Mouse (Mus musculus) cerebellum, adult 2 months (tissue): ENCODE data around the gene Usp2. TPM values are rescaled to one million over a fixed set of nuclear protein-coding genes. Genes with fewer than 3 reads are reported as not detected.

Experiments
- DNase-seq, 2 experiments: peaks; one replicate each; pipeline ENCODE4 v3.0.0; 2021
- H3K27ac ChIP-seq: fragments of 200-500 bp; 2 replicates; pipeline ENCODE4 v1.5.1; 2012; ENCODE audit warnings: low read length, control low read depth, inconsistent platforms; ENCODE audit not compliant: insufficient read depth
- H3K27me3 ChIP-seq: fragments of 200-500 bp; 2 replicates; pipeline ENCODE4 v1.6.1; 2012; ENCODE audit warnings: inconsistent platforms, mild to moderate bottlenecking, low read length, moderate library complexity; ENCODE audit not compliant: control insufficient read depth, insufficient read depth
- H3K4me1 ChIP-seq: fragments of 200-500 bp; 2 replicates; pipeline ENCODE4 v1.6.1; 2011; ENCODE audit warnings: low read length; ENCODE audit not compliant: control insufficient read depth, insufficient read depth
- H3K4me3 ChIP-seq: fragments of 200-500 bp; replicated peaks from 2 replicates; pipeline ENCODE3; 2011; ENCODE audit warnings: mild to moderate bottlenecking, low read depth, low read length, control low read depth; ENCODE audit not compliant: insufficient read depth
- CTCF ChIP-seq: fragments of 200-500 bp; IDR thresholded peaks from 2 replicates; pipeline ENCODE4 v1.5.1; 2011; ENCODE audit warnings: low read depth, mild to moderate bottlenecking, control low read depth, low read length, moderate library complexity, borderline replicate concordance; ENCODE audit not compliant: insufficient read depth
- POLR2A ChIP-seq: fragments of 200-500 bp; IDR thresholded peaks from 2 replicates; pipeline ENCODE4 v1.6.1; 2011; ENCODE audit warnings: low read length, control low read depth, borderline replicate concordance; ENCODE audit not compliant: insufficient read depth
- WGBS: fragments of 180-500 bp; shearing (Covaris S2); methylation state at CpG from one replicate; pipeline ENCODE4 v1.1.7; 2018; 5-methylcytosine and 5-hydroxymethylcytosine counted together
- polyA plus RNA-seq: library from polyadenylated mRNA; depleted of rRNA; stranded (reverse); fragments of >200 nt; gene quantifications from 2 replicates; pipeline ENCODE4 v1.2.3, GENCODE M21; 2012

The Usp2 gene
- polyA plus RNA-seq, 1 experiment = 43.5 TPM

- peak overlapping the region; percentile 87 for H3K4me3 ChIP-seq
- 14% methylated on average over 23 of the region's 23 CpGs for WGBS
- peak overlapping the region; percentile 9; the same call in 1 of the 2 replicates for H3K27ac ChIP-seq
- no peaks in the 10 kb centered on the region for H3K4me1 ChIP-seq
- no peaks in the 10 kb centered on the region for H3K27me3 ChIP-seq
- no peak for TF ChIP-seq POLR2A
- TF ChIP-seq CTCF = no peak
- peak; percentile 29 to 48 for DNase-seq
Observed at GRCm38 (mm10) chr9:44043708-44044425, 23.0 kb upstream of the Usp2 start.

- 64% methylated on average over 14 of the region's 14 CpGs for WGBS
- Histone ChIP-seq H3K27me3 (no peaks in the 10 kb centered on the region), H3K4me3 (peak overlapping the region; percentile 87), H3K4me1 (no peaks in the 10 kb centered on the region), H3K27ac (no peak overlapping the region)
- peak; percentile 62 for DNase-seq
- TF ChIP-seq POLR2A (no peak), CTCF (0 out of 2 replicates have a peak, but pooled peaks have one; percentile 1)
Observed at GRCm38 (mm10) chr9:44044426-44045157, 22.2 kb upstream of the Usp2 start.

- Histone ChIP-seq H3K4me3 (no peak overlapping the region), H3K27ac (no peak overlapping the region), H3K27me3 (no peaks in the 10 kb centered on the region), H3K4me1 (no peaks in the 10 kb centered on the region)
- TF ChIP-seq POLR2A = no peak
- no peak for TF ChIP-seq CTCF
- DNase-seq = no peak
- 82% methylated on average over 3 of the region's 3 CpGs for WGBS
Observed at GRCm38 (mm10) chr9:44045158-44045883, 21.5 kb upstream of the Usp2 start.

- Histone ChIP-seq H3K27me3 (no peaks in the 10 kb centered on the region), H3K4me1 (no peaks in the 10 kb centered on the region), H3K27ac (no peak overlapping the region), H3K4me3 (no peak overlapping the region)
- no peak for DNase-seq
- no peak for TF ChIP-seq POLR2A
- TF ChIP-seq CTCF = no peak
- WGBS = 88% methylated on average over 5 of the region's 5 CpGs
Observed at GRCm38 (mm10) chr9:44045884-44046272, 20.9 kb upstream of the Usp2 start.

GRCm38 (mm10) chr9:44046426-44046825 is 20.4 kb upstream of the Usp2 start:
- no peak for TF ChIP-seq CTCF
- no peak for TF ChIP-seq POLR2A
- no peak overlapping the region for H3K27ac ChIP-seq
- no peaks in the 10 kb centered on the region for H3K4me1 ChIP-seq
- 87% methylated on average over 12 of the region's 12 CpGs for WGBS
- no peak for DNase-seq
- no peak overlapping the region for H3K4me3 ChIP-seq
- H3K27me3 ChIP-seq = no peaks in the 10 kb centered on the region

GRCm38 (mm10) chr9:44047071-44047470 is 19.8 kb upstream of the Usp2 start:
- 51% methylated on average over 6 of the region's 6 CpGs for WGBS
- no peaks in the 10 kb centered on the region for H3K27me3 ChIP-seq
- no peak for DNase-seq
- no peaks in the 10 kb centered on the region for H3K4me1 ChIP-seq
- H3K27ac ChIP-seq = no peak overlapping the region
- TF ChIP-seq POLR2A (no peak), CTCF (no peak)
- H3K4me3 ChIP-seq = no peak overlapping the region

- no peak overlapping the region for H3K4me3 ChIP-seq
- no peaks in the 10 kb centered on the region for H3K27me3 ChIP-seq
- 89% methylated on average over 14 of the region's 14 CpGs for WGBS
- TF ChIP-seq POLR2A (no peak), CTCF (no peak)
- DNase-seq = no peak
- H3K27ac ChIP-seq = no peak overlapping the region
- no peaks in the 10 kb centered on the region for H3K4me1 ChIP-seq
Observed at GRCm38 (mm10) chr9:44047571-44048490, 19.0 kb upstream of the Usp2 start.
